Comparison of ENCODE assay signal across 22 mouse cellular contexts in the genomic region with DNA sequence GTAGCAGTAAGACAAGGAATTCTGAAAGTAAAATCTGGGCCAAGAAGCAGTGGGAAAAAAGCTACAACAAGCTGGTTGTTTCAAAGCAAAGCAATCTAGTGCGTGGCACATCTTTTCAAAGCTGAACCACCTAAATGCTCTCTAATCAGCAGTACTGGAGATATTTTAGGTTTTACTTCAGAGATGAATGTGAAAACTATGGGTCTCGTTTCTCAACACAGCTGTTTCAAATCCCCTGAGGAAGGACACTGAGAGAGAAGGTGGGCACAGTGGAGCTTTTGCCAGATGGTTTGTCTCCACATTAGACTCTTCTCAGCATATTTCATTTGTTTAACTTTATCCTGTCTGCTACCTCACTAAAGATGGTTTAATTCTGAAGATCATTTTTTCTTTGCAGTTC.
DNase-seq lines count a peak whose midpoint lies in the region; ATAC-seq lines count a peak whose summit lies in the region.
"Had no signal": no experiment of that assay in that cellular context is flagged by ENCODE, and none has a peak within 500 bp of the region (broad histone marks: within the 10 kb centered on the region; RNA-seq: fewer than 3 reads in every experiment).

No protein-coding gene starts in this region.

- DNase-seq in layer of hippocampus, adult 11-12 months (ENCODE audit: low spot score): peak; percentile 1
- DNase-seq in layer of hippocampus, adult 9-11 months: no peak
- DNase-seq in right cerebral cortex, adult 2 months (ENCODE audit: low spot score in 2 of 2): peak; percentile 5
- no peak for DNase-seq in right cerebral cortex, postnatal 14 days
- DNase-seq in brain, adult 2 months (ENCODE audit: low read depth, low spot score): peak; percentile 59
- DNase-seq in left cerebral cortex, postnatal 25 days (ENCODE audit: low spot score in 2 of 2): peak; percentile 4 to 65
- no peak for DNase-seq in heart, adult 9 months (ENCODE audit: low spot score in 2 of 2)
- DNase-seq: adrenal gland, adult 2 months; adrenal gland, postnatal 25 days; cerebellum, adult 2 months; cerebellum, postnatal 10 days; gastrocnemius, adult 2 months; gastrocnemius, postnatal 25 days; heart, postnatal 4 days had no signal

- 78% methylated on average over 2 of the region's 2 CpGs for WGBS in midbrain, embryonic 15.5 days

- no peak overlapping the region for H3K27ac ChIP-seq in midbrain, embryonic 15.5 days
- H3K27ac ChIP-seq: embryonic facial prominence, embryonic 15.5 days; forebrain, embryonic 10.5 days; gastrocnemius, adult 2 months; heart, embryonic 13.5 days; hindbrain, embryonic 12.5 days had no signal

- H3K4me1 ChIP-seq in midbrain, embryonic 15.5 days: no peaks in the 10 kb centered on the region
- H3K4me1 ChIP-seq: embryonic facial prominence, embryonic 15.5 days; forebrain, embryonic 10.5 days; heart, embryonic 13.5 days; hindbrain, embryonic 12.5 days had no signal

- no peak overlapping the region for H3K4me3 ChIP-seq in midbrain, embryonic 15.5 days
- H3K4me3 ChIP-seq: embryonic facial prominence, embryonic 15.5 days; erythroblast, embryonic 14.5 days; forebrain, embryonic 10.5 days; gastrocnemius, adult 2 months; heart, embryonic 13.5 days; hindbrain, embryonic 12.5 days had no signal

- H3K9me3 ChIP-seq in midbrain, embryonic 15.5 days: no peaks in the 10 kb centered on the region
- H3K9me3 ChIP-seq: embryonic facial prominence, embryonic 15.5 days; forebrain, embryonic 10.5 days; heart, embryonic 13.5 days; hindbrain, embryonic 12.5 days had no signal

- H3K27me3 ChIP-seq in midbrain, embryonic 15.5 days (replicated peaks): no peaks in the 10 kb centered on the region
- H3K27me3 ChIP-seq: embryonic facial prominence, embryonic 15.5 days; heart, embryonic 13.5 days; hindbrain, embryonic 12.5 days had no signal

- intact Hi-C loops in left cerebral cortex, postnatal 25 days (cut with DNase I): loop anchor here (2.0 kb wide), 1 partner anchor 38 kb away; no protein-coding TSS in a partner anchor

- no peaks in the 10 kb centered on the region for H3K36me3 ChIP-seq in midbrain, embryonic 15.5 days (replicated peaks)
- H3K36me3 ChIP-seq: embryonic facial prominence, embryonic 15.5 days; forebrain, embryonic 10.5 days; heart, embryonic 13.5 days; hindbrain, embryonic 12.5 days had no signal

- ATAC-seq in midbrain, embryonic 15.5 days (replicated peaks): no peak
- ATAC-seq: forebrain, embryonic 14.5 days; hindbrain, embryonic 16.5 days had no signal

- no peak overlapping the region for H3K4me2 ChIP-seq in midbrain, embryonic 15.5 days
- H3K4me2 ChIP-seq: embryonic facial prominence, embryonic 15.5 days; heart, embryonic 13.5 days; hindbrain, embryonic 12.5 days had no signal

- no peak overlapping the region for H3K9ac ChIP-seq in midbrain, embryonic 15.5 days
- H3K9ac ChIP-seq: embryonic facial prominence, embryonic 15.5 days; heart, embryonic 13.5 days; hindbrain, embryonic 12.5 days had no signal

Comparison
In these comparisons a context has a peak if more than half of its experiments do, and no peak if none do; other contexts are left out.
1. DNase-seq: peak in layer of hippocampus, adult 11-12 months (single experiment), right cerebral cortex, adult 2 months (2 of 2), brain, adult 2 months (single experiment) and left cerebral cortex, postnatal 25 days (2 of 2); none in layer of hippocampus, adult 9-11 months (single experiment), right cerebral cortex, postnatal 14 days (single experiment) and heart, adult 9 months (0 of 2).